Mouse (Mus musculus): ENCODE measurements around the gene Ybey. TPM values are rescaled to one million over a fixed set of nuclear protein-coding genes. Genes with fewer than 3 reads are reported as not detected.

The Ybey gene
- polyA plus RNA-seq (2012; rRNA removed): 3.4 TPM in 2 replicates

DNA sequence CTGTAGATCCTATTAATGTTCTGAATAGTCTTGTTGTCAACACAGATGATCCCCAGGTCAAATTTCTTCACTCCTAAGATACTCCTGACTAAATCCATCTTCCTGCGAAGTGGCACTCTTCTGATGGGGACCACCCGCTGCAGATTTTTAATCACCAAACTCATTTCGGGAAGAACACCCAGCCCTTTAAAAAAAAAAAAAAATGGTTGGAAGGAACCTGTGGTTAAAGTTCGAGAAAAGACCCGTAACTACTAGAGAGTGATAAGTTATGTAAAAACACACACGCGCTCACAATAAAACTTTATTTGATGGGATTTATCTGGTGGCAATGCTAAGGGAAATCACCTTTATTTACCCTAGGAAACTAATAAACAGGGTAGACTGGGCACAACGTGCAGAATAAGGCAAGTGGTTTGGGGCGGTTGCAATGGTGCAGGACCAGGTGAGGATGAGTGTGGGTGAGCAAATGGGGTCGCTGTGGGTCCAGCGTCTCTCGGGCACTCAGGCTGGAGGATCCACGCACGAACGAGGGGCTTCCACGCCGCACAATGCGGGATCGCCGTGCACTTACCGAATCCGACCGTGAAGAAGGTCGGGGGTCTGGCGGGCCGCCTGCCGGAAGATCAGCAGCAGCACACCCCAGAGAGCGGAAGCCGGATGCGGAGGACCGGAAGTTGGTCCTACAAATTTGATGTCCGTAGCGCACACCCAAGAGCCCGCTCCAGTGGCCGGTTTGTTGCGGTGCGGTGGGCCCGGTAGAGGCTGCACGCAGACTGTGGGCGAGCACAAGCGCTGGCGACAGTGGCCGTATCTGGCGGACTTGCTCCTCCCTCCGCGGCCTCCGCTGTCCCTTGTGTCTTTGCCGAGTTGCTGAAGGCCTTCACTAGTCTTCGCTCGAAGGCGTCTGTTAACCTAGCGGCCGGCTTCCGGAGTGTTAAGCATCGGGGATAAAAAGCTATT, at the start of gene Ybey, which contains the start of gene Mcm3ap:
Ybey (minus strand) TSS at position 912 of the 960 bp plus-strand sequence.
Mcm3ap (plus strand) TSS at position 725 of the 960 bp plus-strand sequence.

DNA sequence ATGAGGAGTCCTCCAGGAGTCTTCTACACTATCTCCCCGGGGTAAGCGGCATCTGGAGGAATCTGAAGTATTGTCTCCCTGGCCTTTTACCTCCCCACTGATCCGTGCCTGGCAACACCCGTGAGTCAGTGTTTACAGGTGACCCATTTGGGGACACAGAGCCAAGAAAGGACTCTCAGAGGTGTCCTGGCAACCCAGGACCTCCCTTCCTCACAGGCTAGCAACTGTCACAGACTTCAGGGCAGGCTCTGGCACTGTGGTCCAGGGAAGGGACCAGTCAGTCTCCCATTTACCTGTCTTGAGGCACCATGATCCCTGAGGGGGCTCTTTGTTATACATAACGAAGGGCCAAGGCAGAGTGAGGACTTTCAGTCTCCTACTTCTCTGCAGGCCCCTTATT, 20.1 kb downstream of the Ybey start, which contains the start of gene 2610028H24Rik:
2610028H24Rik (plus strand) TSS at position 231 of the 400 bp plus-strand sequence.

DNA sequence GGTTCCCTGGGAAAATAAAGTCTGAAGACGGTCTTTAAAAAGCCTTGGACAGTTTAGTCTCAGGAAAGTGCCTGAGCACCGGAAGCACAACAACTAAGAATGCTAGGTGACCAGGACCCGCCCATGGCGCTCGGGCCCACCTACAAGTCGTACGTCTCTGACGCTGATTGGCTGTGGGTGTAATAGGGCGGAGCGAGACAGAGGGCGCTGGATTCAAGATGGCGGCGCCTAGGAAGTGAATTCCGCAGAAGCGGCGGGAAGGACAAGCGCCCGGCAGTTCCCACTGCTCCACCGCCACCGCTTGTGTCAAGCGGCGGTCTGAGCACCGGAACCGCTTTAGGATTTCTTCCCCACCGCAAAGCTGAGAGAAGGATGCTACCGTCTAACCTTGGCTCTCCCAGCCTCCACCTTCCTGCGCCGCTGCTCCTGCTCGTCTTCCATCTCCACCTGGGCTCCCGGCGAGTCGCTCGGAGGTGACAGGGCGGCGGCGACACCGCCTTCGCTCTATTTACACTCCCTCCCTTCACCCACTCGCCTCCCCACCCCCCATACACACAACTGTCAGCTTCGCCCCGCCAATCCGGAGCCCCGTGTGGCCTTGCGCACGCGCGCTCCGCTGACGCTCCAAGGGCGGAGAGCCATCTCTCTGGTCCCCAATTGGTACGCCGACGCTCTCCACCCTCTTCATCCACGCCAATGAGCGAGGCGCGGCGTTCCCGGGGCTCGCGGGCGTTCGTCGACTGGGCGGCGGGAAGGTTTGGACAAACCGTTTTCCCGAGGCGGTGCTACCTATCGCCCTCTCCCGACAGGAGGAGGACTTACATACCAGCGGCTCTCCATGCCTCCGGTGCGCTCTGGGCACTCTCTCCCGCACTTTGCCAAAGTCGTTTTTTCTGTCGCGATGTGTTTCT, 26.5 kb downstream of the Ybey start, which contains the start of gene Pcnt:
Pcnt (minus strand) TSS at position 609 of the 911 bp plus-strand sequence.

DNA sequence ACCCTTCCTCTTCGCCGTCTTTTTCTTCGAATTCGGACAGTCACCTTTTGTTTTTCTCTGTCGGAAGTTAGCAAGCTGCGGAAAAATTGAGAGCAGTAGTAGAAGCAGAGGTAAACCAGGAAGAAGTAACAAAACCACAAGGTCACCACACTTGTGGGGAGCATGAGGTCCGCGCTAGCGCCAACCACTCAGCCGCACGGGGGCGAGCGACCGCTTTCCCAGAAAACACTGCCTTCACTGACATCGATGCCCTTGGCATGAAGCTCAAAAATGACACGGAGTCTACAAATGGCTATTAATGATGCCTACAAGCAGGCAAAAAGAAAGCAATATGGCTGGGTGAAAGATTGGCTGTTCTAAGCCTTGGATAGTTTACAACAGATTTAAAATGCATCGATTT, 28.6 kb downstream of the Ybey start, which contains the start of gene AC141477.1:
AC141477.1 (minus strand) TSS at position 164 of the 400 bp plus-strand sequence.

Other genes with a start within 250 kb of the Ybey start
- gene Prmt2, start 231.2 kb downstream of the Ybey start, polyA plus RNA-seq (2012; rRNA removed): 253 and 256 TPM in 2 replicates
- 1.6 and 9.6 TPM in 2 replicates for gene S100b, start 215.3 kb downstream of the Ybey start, polyA plus RNA-seq (2012; rRNA removed)
- 41.2 and 44.0 TPM in 2 replicates for gene Dip2a, start 123.8 kb downstream of the Ybey start, polyA plus RNA-seq (2012; rRNA removed)
- gene AC141477.1, start 28.7 kb downstream of the Ybey start, polyA plus RNA-seq (2012; rRNA removed): not detected in 2 replicates
- gene Pcnt, start 26.3 kb downstream of the Ybey start, polyA plus RNA-seq (2012; rRNA removed): 27.2 and 33.1 TPM in 2 replicates
- gene 2610028H24Rik, start 20.0 kb downstream of the Ybey start, polyA plus RNA-seq (2012; rRNA removed): not detected in 2 replicates
- 60.3 and 61.4 TPM in 2 replicates for gene Mcm3ap, start 187 bp downstream of the Ybey start, polyA plus RNA-seq (2012; rRNA removed)
- 42.9 and 44.9 TPM in 2 replicates for gene Lss, start 62.5 kb upstream of the Ybey start, polyA plus RNA-seq (2012; rRNA removed)
- gene Spatc1l, start 93.2 kb upstream of the Ybey start, polyA plus RNA-seq (2012; rRNA removed): 0.29 and 0.37 TPM in 2 replicates
- gene Ftcd, start 106.5 kb upstream of the Ybey start, polyA plus RNA-seq (2012; rRNA removed): 0.04 TPM in 2 replicates
- gene Col6a2, start 154.5 kb upstream of the Ybey start, polyA plus RNA-seq (2012; rRNA removed): 30.1 and 102 TPM in 2 replicates

All from central nervous system, embryonic 14 days (tissue).